ENCODE assay signal across 8 mouse cellular contexts in genomic region chr12:80791571-80792444, GRCm38 (mm10). TPM values are rescaled to one million over a fixed set of nuclear protein-coding genes. Genes with fewer than 3 reads are reported as not detected.
DNase-seq lines count a peak whose midpoint lies in the region; ATAC-seq and TF ChIP-seq lines count a peak whose summit lies in the region.

No protein-coding gene starts in this region.

- peaks cover 63% of the 10 kb centered on the region for H3K4me1 ChIP-seq in G1E (ENCODE audit: insufficient read depth, low read depth, low read length)
- peaks cover 5% of the 10 kb centered on the region; the same call in 1 of the 2 replicates for H3K4me1 ChIP-seq in forebrain, embryonic 11.5 days (replicated peaks; ENCODE audit: control insufficient read depth, insufficient read depth, low read length)
- H3K4me1 ChIP-seq in midbrain, embryonic 11.5 days (ENCODE audit: control insufficient read depth, insufficient read depth, low read length) = peaks cover 10% of the 10 kb centered on the region

- H3K27me3 ChIP-seq in G1E (ENCODE audit: insufficient read depth, low read length) = no peaks in the 10 kb centered on the region; the same call in 1 of the 2 replicates
- H3K27me3 ChIP-seq in forebrain, embryonic 11.5 days (ENCODE audit: control insufficient read depth, insufficient read depth, low read length) = no peaks in the 10 kb centered on the region
- no peaks in the 10 kb centered on the region for H3K27me3 ChIP-seq in midbrain, embryonic 11.5 days (ENCODE audit: control insufficient read depth, insufficient read depth, low read length)

- H3K9ac ChIP-seq in forebrain, embryonic 11.5 days (ENCODE audit: low read length) = peak overlapping the region; percentile 89
- H3K9ac ChIP-seq in midbrain, embryonic 11.5 days (ENCODE audit: low read length) = peak overlapping the region; percentile 88

- H3K4me3 ChIP-seq in G1E (ENCODE audit: low read depth, low read length) = peak overlapping the region; percentile 92
- H3K4me3 ChIP-seq in forebrain, embryonic 11.5 days (ENCODE audit: low read depth, low read length) = peak overlapping the region; percentile 93
- H3K4me3 ChIP-seq in midbrain, embryonic 11.5 days (ENCODE audit: low read depth, low read length) = peak overlapping the region; percentile 92

- peak; percentile 37 for DNase-seq in adrenal gland, adult 2 months
- DNase-seq in adrenal gland, postnatal 36 days = no peak
- peak; percentile 27 for DNase-seq in G1E (ENCODE audit: low spot score)
- DNase-seq in forebrain, embryonic 11.5 days (ENCODE audit: low spot score) = peak; percentile 50
- DNase-seq in kidney, adult 9 months = peak; percentile 77
- DNase-seq in midbrain, embryonic 11.5 days (ENCODE audit: low spot score, missing footprints) = no peak
- no peak for DNase-seq in urinary bladder, adult 18-20 months (ENCODE audit: low spot score in 2 of 2)
- DNase-seq in frontal cortex, postnatal 36 days (ENCODE audit: low spot score in 2 of 2) = no peak

- 49% methylated on average over 6 of the region's 6 CpGs for WGBS in forebrain, embryonic 11.5 days
- 51% methylated on average over 6 of the region's 6 CpGs for WGBS in midbrain, embryonic 11.5 days

- no peak overlapping the region for H3K27ac ChIP-seq in forebrain, embryonic 11.5 days (ENCODE audit: low read depth, low read length)
- H3K27ac ChIP-seq in midbrain, embryonic 11.5 days (ENCODE audit: low read depth, low read length) = no peak overlapping the region; the same call in 1 of the 2 replicates

- H3K36me3 ChIP-seq in G1E (replicated peaks) = peaks cover 36% of the 10 kb centered on the region
- no peaks in the 10 kb centered on the region for H3K36me3 ChIP-seq in forebrain, embryonic 11.5 days (ENCODE audit: control insufficient read depth, insufficient read depth, low read length)
- H3K36me3 ChIP-seq in midbrain, embryonic 11.5 days (ENCODE audit: control insufficient read depth, insufficient read depth, low read length) = no peaks in the 10 kb centered on the region

- ATAC-seq in G1E (ENCODE audit: extremely low read depth, insufficient number of reproducible peaks, low FRiP score, poor library complexity, severe bottlenecking) = peak; percentile 47; the same call in 1 of the 2 replicates
- ATAC-seq in forebrain, embryonic 11.5 days (replicated peaks; ENCODE audit: low FRiP score) = no peak
- ATAC-seq in midbrain, embryonic 11.5 days (ENCODE audit: low FRiP score) = no peak

- no peak for TF ChIP-seq CTCF in G1E (IDR thresholded peaks at IDR 0.05; ENCODE audit: low read depth, low read length)

- peak overlapping the region; percentile 84 for H3K4me2 ChIP-seq in forebrain, embryonic 11.5 days (ENCODE audit: low read depth, low read length, severe bottlenecking)
- H3K4me2 ChIP-seq in midbrain, embryonic 11.5 days = peak overlapping the region; percentile 85

- H3K9me3 ChIP-seq in G1E (replicated peaks) = no peaks in the 10 kb centered on the region
- H3K9me3 ChIP-seq in forebrain, embryonic 11.5 days (ENCODE audit: control insufficient read depth, low read length) = no peaks in the 10 kb centered on the region
- H3K9me3 ChIP-seq in midbrain, embryonic 11.5 days (ENCODE audit: control insufficient read depth, low read length) = no peaks in the 10 kb centered on the region

RNA-seq across cellular contexts. Expression of gene Susd6, which starts 1.5 kb away (rescaled TPM):
- 10 to 100 TPM; 50.4 to 57.8 TPM for total RNA-seq in adrenal gland, adult 2 months (2021)
- 61.5 and 62.6 TPM in 2 replicates for polyA plus RNA-seq in adrenal gland, adult 2 months (2012; rRNA removed)
- total RNA-seq in adrenal gland, postnatal 36 days (2021) = 10 to 100 TPM; 53.9 to 59.4 TPM
- total RNA-seq in G1E (2014; fragmentation: Nextera tagmentation) = 123 and 135 TPM in 2 replicates
- total RNA-seq in G1E (2017) = 66.4 and 66.6 TPM in 2 replicates
- polyA plus RNA-seq in G1E (2012) = 24.0 and 29.6 TPM in 2 replicates
- 19.9 and 21.5 TPM in 2 replicates for polyA plus RNA-seq in forebrain, embryonic 11.5 days (2014; fragmentation: Nextera tagmentation; extraction: Ambion mirVana)
- 18.4 and 19.0 TPM in 2 replicates for polyA plus RNA-seq in midbrain, embryonic 11.5 days (2014; fragmentation: Nextera tagmentation; extraction: Ambion mirVana)

RNA-seq across cellular contexts. Expression of gene Ccdc177, which starts 31.3 kb away (rescaled TPM):
- total RNA-seq in adrenal gland, adult 2 months (2021) = under 1 TPM in 1 of 2 experiments, not detected in 1; 0.07 TPM
- polyA plus RNA-seq in adrenal gland, adult 2 months (2012; rRNA removed) = not detected in 2 replicates
- not detected for total RNA-seq in adrenal gland, postnatal 36 days (2021)
- total RNA-seq in G1E (2014; fragmentation: Nextera tagmentation) (not detected in 2 replicates), G1E (2017) (0.06 and 0.11 TPM in 2 replicates)
- polyA plus RNA-seq in G1E (2012) = not detected in 2 replicates
- polyA plus RNA-seq in forebrain, embryonic 11.5 days (2014; fragmentation: Nextera tagmentation; extraction: Ambion mirVana) = 5.1 and 6.8 TPM in 2 replicates
- 4.9 and 5.3 TPM in 2 replicates for polyA plus RNA-seq in midbrain, embryonic 11.5 days (2014; fragmentation: Nextera tagmentation; extraction: Ambion mirVana)

Comparison
In these comparisons a context has a peak if more than half of its experiments do, and no peak if none do; other contexts are left out.
1. DNase-seq: peak in adrenal gland, adult 2 months (single experiment), G1E (single experiment), forebrain, embryonic 11.5 days (single experiment) and kidney, adult 9 months (single experiment); none in adrenal gland, postnatal 36 days (0 of 2), midbrain, embryonic 11.5 days (single experiment), urinary bladder, adult 18-20 months (0 of 2) and frontal cortex, postnatal 36 days (0 of 2).
2. Peak in every context shown above with its lines, with median percentiles within 50 percentile points of each other: H3K4me3 ChIP-seq.